Mouse (Mus musculus) thymus, adult 18-20 months (tissue): ENCODE data around the gene Gm6121.
"Not testable (repeated sequence)": the region's sequence is repeated elsewhere in the genome, so short reads cannot be mapped to it uniquely, and the experiment has no call there.

ENCODE experiments used
- DNase-seq, 2 experiments: peaks; one replicate each; pipeline ENCODE4 v3.0.0; 2022; ENCODE audit warnings: mixed read lengths in 2 of 2

Gm6121 gene

GRCm38 (mm10) chrX:26935597-26935996 lies at the start of gene Gm6121:
TSS of gene Gm6121 (minus strand) at chrX:26935697.
- not testable (repeated sequence) for DNase-seq
